Mouse (Mus musculus): ENCODE measurements around the gene Sgsm1.

- TF ChIP-seq CTCF (IDR thresholded peaks at IDR 0.05; ENCODE audit: borderline replicate concordance, insufficient read depth, low read depth, low read length) (no peak), POLR2A (IDR thresholded peaks at IDR 0.05; ENCODE audit: borderline replicate concordance, insufficient read depth, low read length) (no peak)
Observed at GRCm38 (mm10) chr5:113288490-113288889, 22.1 kb downstream of the Sgsm1 start.

Data from cerebellum, adult 2 months (tissue).